Mouse (Mus musculus) stomach, embryonic 14.5 days (tissue): ENCODE measurements around the gene Gsta4. TPM values are rescaled to one million over a fixed set of nuclear protein-coding genes. Genes with fewer than 3 reads are reported as not detected.

Experiments
- ATAC-seq: fragments of 200-750 bp; cut with Nextera tagmentation; 2 replicates; pipeline ENCODE4 v1.8.0; 2017; ENCODE audit warnings: low read depth, moderate TSS enrichment; ENCODE audit not compliant: insufficient number of reproducible peaks, insufficient read depth, low FRiP score
- H3K27ac ChIP-seq: fragments of 300-500 bp; sonication (generic); 2 replicates; pipeline ENCODE4 v1.5.1; 2014; ENCODE audit warnings: mild to moderate bottlenecking, low read length, moderate library complexity, mixed read lengths
- H3K27me3 ChIP-seq: fragments of 300-500 bp; sonication (generic); 2 replicates; pipeline ENCODE4 v1.6.1; 2014; ENCODE audit warnings: low read length, control low read depth, mixed read lengths; ENCODE audit not compliant: control insufficient read depth, insufficient read depth
- H3K36me3 ChIP-seq: fragments of 300-500 bp; sonication (generic); 2 replicates; pipeline ENCODE4 v1.6.1; 2014; ENCODE audit warnings: mild to moderate bottlenecking, control low read depth, low read length, moderate library complexity, mixed read lengths; ENCODE audit not compliant: control insufficient read depth, insufficient read depth
- H3K4me1 ChIP-seq: fragments of 300-500 bp; sonication (generic); 2 replicates; pipeline ENCODE4 v1.6.1; 2014; ENCODE audit warnings: low read length, control low read depth, mixed read lengths; ENCODE audit not compliant: control insufficient read depth, insufficient read depth
- H3K4me2 ChIP-seq: fragments of 300-500 bp; sonication (generic); replicated peaks from 2 replicates; pipeline ENCODE4 v1.6.1; 2014; ENCODE audit warnings: low read depth, low read length, control low read depth
- H3K4me3 ChIP-seq: fragments of 300-500 bp; sonication (generic); 2 replicates; pipeline ENCODE4 v1.5.1; 2014; ENCODE audit warnings: low read depth, low read length, control low read depth
- H3K9ac ChIP-seq: fragments of 300-500 bp; sonication (generic); replicated peaks from 2 replicates; pipeline ENCODE4 v1.6.1; 2014; ENCODE audit warnings: low read depth, mild to moderate bottlenecking, control low read depth, low read length, moderate library complexity, mixed read lengths
- H3K9me3 ChIP-seq: fragments of 300-500 bp; sonication (generic); 2 replicates; pipeline ENCODE4 v1.6.1; 2016; ENCODE audit warnings: low read depth, low read length, control low read depth; ENCODE audit not compliant: control insufficient read depth
- WGBS: fragments of 180-500 bp; shearing (Covaris S2); extraction: QIAGEN DNeasy Blood & Tissue Kit; methylation state at CpG from one replicate; pipeline ENCODE4 v1.1.7; 2014; 5-methylcytosine and 5-hydroxymethylcytosine counted together
- polyA plus RNA-seq: library from polyadenylated mRNA; unstranded; fragments of >200 nt; fragmentation: Nextera tagmentation; extraction: Ambion mirVana; gene quantifications from 2 replicates; pipeline ENCODE4 v1.2.1, GENCODE M21; 2014

The Gsta4 gene
- polyA plus RNA-seq, 1 experiment from 2014 or later = 492 TPM

DNA sequence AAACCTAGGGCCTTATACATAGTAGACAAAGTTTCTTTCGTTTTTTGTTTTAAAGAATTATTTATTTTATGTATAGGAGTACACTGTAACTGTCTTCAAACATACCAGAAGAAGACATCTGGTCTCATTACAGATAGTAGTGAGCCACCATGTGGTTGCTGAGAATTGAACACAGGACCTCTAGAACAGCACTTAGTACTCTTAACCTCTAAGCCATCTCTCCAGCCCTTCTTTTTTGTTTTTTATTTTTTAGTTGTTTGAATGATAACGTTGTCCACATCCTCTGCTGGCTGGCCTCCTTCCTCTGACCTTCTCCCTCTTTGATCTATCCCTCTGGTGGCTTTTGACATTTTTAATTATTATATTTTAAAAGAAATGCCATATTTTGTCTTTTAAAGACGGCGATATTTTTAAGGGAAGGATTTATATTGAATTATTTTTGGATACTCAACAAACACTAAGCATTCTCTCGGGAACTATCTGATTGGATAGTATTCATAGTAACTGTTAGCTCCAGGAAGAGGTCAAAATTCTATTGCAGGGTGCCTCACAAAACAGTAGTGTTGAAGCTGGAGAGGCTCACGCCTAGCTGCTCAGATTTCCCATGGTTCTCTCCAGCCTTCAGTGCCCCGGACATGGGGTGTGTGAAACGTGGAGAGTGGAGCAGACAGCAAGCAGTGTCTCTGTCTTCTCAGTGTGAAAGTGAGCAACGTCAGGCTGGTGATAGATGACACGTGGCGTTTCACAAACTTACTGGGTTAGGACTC, 28.2 kb upstream of the Gsta4 start:
- no peak overlapping the region for H3K4me3 ChIP-seq
- no peak overlapping the region for H3K9ac ChIP-seq
- whole genome bisulfite sequencing = 74% methylated on average over 11 of the region's 11 CpGs
- H3K4me2 ChIP-seq = no peak overlapping the region
- H3K27me3 ChIP-seq = no peaks in the 10 kb centered on the region
- H3K36me3 ChIP-seq = peaks cover 29% of the 10 kb centered on the region
- ATAC-seq = no peak
- H3K27ac ChIP-seq = no peak overlapping the region
- no peaks in the 10 kb centered on the region for H3K9me3 ChIP-seq
- H3K4me1 ChIP-seq = no peaks in the 10 kb centered on the region

DNA sequence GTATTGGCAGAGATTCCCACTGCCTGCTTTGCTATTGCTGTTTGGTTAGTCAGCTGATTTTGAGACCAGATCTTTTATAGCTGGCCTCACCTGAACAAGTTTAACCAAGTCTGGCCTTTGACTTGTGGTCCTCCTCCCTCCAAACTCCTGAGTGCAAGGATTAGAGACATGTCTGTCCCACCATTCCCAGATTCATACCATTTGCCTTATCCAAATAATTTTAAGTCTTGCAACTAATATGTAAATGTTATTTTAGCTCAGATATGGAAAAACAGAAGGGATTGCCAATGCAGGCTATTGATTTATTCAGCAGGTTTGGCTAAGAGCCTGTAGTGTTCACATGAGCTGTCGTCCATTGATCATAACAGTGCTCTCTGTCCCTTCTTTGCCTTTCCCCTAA, 25.4 kb upstream of the Gsta4 start:
- Histone ChIP-seq H3K9ac (no peak overlapping the region), H3K36me3 (peaks cover 54% of the 10 kb centered on the region), H3K4me2 (no peak overlapping the region), H3K4me1 (no peaks in the 10 kb centered on the region), H3K9me3 (no peaks in the 10 kb centered on the region), H3K4me3 (no peak overlapping the region), H3K27ac (no peak overlapping the region), H3K27me3 (no peaks in the 10 kb centered on the region)
- 91% methylated on average over 1 of the region's 1 CpGs for WGBS
- no peak for ATAC-seq

DNA sequence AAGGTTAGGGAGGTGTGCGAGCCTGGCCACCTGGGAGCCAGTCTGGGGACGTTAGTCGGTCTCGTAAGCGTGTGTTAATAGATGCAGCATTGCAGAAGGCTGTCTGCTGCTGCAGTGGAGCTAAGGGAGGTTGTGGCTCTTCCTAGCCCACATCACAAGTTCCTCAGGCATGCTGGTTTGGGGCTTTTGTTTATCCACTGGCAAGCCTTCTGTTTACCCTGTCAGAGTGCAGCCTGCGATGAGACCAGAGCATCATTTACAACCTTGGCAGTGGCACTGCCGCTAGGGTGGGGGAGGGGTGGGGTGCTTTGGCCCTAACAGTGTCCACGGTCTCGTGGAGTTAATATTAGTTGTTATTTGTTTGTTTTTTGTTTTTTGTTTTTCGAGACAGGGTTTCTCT, 19.3 kb upstream of the Gsta4 start:
- H3K4me3 ChIP-seq = no peak overlapping the region
- peaks cover 52% of the 10 kb centered on the region for H3K36me3 ChIP-seq
- 67% methylated on average over 10 of the region's 10 CpGs for WGBS
- H3K4me2 ChIP-seq = no peak overlapping the region
- ATAC-seq = no peak
- no peak overlapping the region for H3K9ac ChIP-seq
- H3K4me1 ChIP-seq = no peaks in the 10 kb centered on the region
- no peak overlapping the region for H3K27ac ChIP-seq
- no peaks in the 10 kb centered on the region for H3K9me3 ChIP-seq
- H3K27me3 ChIP-seq = no peaks in the 10 kb centered on the region

DNA sequence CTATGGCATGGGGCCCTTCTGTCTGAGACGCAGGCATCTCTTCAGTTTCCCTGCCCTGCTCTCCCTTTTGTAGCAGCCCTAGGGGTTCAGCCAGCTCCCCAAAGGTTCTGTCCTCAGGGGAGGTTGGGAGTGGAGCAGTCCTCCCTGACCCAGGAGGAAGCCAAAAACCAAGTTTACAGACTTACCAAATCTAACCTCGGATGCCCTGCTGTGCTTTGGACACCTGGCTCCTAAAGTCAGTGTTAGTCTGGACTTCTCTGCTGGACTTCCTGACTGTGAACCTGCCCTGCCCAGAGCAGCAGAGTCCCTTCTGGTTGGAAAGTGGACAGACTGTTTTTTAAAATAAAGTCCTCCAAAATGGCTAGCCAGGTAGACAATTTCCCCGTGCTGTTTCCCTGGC, 17.8 kb upstream of the Gsta4 start:
- no peak for ATAC-seq
- no peak overlapping the region for H3K4me2 ChIP-seq
- H3K27me3 ChIP-seq = no peaks in the 10 kb centered on the region
- H3K9ac ChIP-seq = no peak overlapping the region
- no peaks in the 10 kb centered on the region for H3K4me1 ChIP-seq
- H3K27ac ChIP-seq = no peak overlapping the region
- no peak overlapping the region for H3K4me3 ChIP-seq
- H3K9me3 ChIP-seq = no peaks in the 10 kb centered on the region
- H3K36me3 ChIP-seq = peaks cover 39% of the 10 kb centered on the region
- WGBS = 88% methylated on average over 3 of the region's 3 CpGs

DNA sequence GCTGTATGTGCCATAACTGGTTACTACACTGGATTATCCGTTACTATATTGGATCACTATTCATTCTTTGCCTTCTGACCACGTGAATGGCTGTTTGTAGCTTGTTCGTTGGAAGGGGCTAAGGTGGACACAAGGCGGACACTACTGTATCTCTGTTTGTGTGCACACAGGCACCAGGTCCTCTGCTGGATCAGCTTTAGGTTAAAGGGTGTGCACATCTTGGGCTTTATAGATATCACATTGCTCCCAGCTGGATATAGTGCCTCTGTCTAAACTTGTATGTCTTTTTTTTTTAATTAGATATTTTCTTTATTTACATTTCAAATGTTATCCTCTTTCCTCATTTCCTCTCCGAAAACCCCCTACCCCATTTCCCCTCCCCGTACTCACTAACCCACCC, 17.1 kb upstream of the Gsta4 start:
- H3K9ac ChIP-seq = no peak overlapping the region
- no peak overlapping the region for H3K4me2 ChIP-seq
- no peaks in the 10 kb centered on the region for H3K4me1 ChIP-seq
- H3K4me3 ChIP-seq = no peak overlapping the region
- no peaks in the 10 kb centered on the region for H3K27me3 ChIP-seq
- H3K27ac ChIP-seq = no peak overlapping the region
- H3K36me3 ChIP-seq = peaks cover 35% of the 10 kb centered on the region
- ATAC-seq = 0 out of 2 replicates have a peak, but pooled peaks have one; percentile 23
- no peaks in the 10 kb centered on the region for H3K9me3 ChIP-seq
- 93% methylated on average over 6 of the region's 6 CpGs for WGBS

DNA sequence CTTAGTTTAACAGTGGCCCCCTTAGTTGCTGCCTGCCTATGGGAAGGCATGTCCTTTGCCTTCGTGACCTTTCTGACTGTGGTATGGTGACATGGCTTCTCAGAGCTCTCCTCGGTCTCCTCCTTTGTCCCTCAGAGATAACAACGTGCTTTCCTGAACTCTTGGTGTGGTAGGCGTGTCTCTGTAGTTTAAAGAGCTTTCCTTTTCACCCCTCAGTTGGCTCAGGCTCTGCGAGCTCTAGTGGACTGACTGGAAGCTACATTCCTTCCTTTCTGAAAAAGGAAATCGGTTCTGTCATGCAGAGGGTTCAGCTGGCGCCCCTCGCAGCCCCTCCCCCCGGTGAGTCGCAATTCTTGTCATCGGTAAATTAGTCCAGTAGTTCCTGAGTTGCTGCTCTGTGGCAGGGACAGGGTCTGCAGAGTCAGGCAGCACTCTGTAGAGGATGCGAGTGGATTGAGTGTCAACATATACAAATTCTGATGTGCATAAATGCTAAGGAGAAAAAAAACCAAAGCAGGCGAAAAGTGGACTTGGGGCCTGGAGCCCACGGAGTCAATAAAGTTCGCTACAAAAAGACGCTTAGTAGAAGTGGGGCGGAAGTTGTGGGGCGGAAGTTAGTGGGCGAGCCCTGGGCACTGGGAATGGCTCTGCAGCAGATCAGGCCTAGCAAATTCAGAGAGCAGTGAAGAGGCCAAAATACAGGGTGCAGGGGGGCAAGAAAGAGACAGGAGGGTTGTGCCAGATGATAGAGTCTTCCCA, 15.7 kb upstream of the Gsta4 start:
- no peak overlapping the region for H3K27ac ChIP-seq
- H3K4me2 ChIP-seq = no peak overlapping the region
- no peak for ATAC-seq
- H3K9ac ChIP-seq = no peak overlapping the region
- H3K36me3 ChIP-seq = peaks cover 21% of the 10 kb centered on the region
- H3K4me1 ChIP-seq = no peaks in the 10 kb centered on the region
- no peaks in the 10 kb centered on the region for H3K27me3 ChIP-seq
- H3K9me3 ChIP-seq = no peaks in the 10 kb centered on the region
- H3K4me3 ChIP-seq = no peak overlapping the region
- 78% methylated on average over 19 of the region's 19 CpGs for WGBS

DNA sequence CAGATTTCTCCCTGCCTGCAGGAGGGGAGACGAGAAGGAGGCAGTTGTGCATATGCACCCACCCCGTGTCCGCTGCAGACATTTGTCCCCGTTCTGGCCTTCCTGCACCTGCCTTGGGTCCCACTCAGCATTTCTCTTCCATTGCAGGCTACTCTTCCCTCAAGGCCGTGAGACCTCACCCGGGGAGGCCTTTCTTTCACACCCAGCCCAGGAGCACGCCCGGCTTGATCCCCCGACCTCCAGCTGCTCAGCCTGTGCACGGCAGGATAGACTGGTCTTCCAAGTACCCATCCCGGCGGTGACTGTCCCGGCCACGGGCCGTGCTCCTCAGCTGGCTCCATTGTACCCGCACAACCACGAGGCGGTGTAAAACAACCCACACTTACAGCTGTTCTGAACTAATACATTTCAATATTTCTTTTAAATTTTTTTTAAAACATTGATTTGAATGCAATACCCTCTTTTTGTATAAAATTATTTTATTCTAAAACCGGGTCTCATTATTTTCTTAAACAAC, 15.1 kb upstream of the Gsta4 start:
- Histone ChIP-seq H3K27ac (no peak overlapping the region), H3K36me3 (peaks cover 15% of the 10 kb centered on the region; the same call in 1 of the 2 replicates), H3K9me3 (no peaks in the 10 kb centered on the region), H3K4me3 (no peak overlapping the region), H3K9ac (no peak overlapping the region), H3K4me2 (no peak overlapping the region), H3K27me3 (no peaks in the 10 kb centered on the region), H3K4me1 (no peaks in the 10 kb centered on the region)
- no peak for ATAC-seq
- 86% methylated on average over 19 of the region's 19 CpGs for WGBS

DNA sequence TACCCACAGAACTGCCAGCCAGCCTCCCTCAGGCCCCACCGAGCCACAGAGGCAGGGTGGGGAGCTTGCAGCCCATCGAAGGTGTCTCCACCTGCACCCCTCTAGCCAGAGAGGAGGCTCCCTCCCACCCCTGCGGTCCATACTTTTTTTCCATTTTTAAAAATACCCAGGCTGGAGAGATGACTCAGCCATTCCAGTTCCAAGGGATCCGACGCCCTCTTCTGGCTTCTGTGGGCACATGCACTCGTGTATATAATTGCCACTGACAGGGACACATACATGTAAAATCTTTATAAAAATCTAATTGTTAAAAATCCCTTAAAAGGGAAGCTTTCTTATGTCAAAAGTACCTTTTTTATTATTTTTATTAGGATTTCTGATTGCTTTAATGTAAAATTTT, 13.7 kb upstream of the Gsta4 start:
- ATAC-seq = no peak

More for the DNA sequence above, 13.7 kb upstream of the Gsta4 start:
- no peak overlapping the region for H3K4me2 ChIP-seq
- no peak overlapping the region for H3K27ac ChIP-seq
- H3K4me1 ChIP-seq = no peaks in the 10 kb centered on the region
- H3K4me3 ChIP-seq = no peak overlapping the region
- H3K36me3 ChIP-seq = peaks cover 14% of the 10 kb centered on the region; the same call in 1 of the 2 replicates
- 93% methylated on average over 6 of the region's 6 CpGs for WGBS
- no peaks in the 10 kb centered on the region for H3K27me3 ChIP-seq
- no peaks in the 10 kb centered on the region for H3K9me3 ChIP-seq
- H3K9ac ChIP-seq = no peak overlapping the region
